9 mouse cellular contexts compared by ENCODE assay signal in genomic region chr6:77075396-77076376, GRCm38 (mm10).
A peak's percentile ranks its signal among the peaks of the same experiment; 100 is the strongest.
DNase-seq lines count a peak whose midpoint lies in the region; ATAC-seq and TF ChIP-seq lines count a peak whose summit lies in the region.
"Had no signal": no experiment of that assay in that cellular context is flagged by ENCODE, and none has a peak within 500 bp of the region (broad histone marks: within the 10 kb centered on the region; RNA-seq: fewer than 3 reads in every experiment).

No protein-coding gene starts in this region.

- no peak overlapping the region for H3K9ac ChIP-seq in liver, adult 2 months (ENCODE audit: low read depth, low read length)

- H3K36me3 ChIP-seq in liver, adult 2 months (ENCODE audit: control insufficient read depth, insufficient read depth, low read length): no peaks in the 10 kb centered on the region
- no peaks in the 10 kb centered on the region for H3K36me3 ChIP-seq in midbrain, embryonic 10.5 days

- peak overlapping the region; percentile 53; the same call in 1 of the 2 replicates for H3K27ac ChIP-seq in liver, adult 2 months (replicated peaks; ENCODE audit: insufficient read depth, low read depth, low read length)
- peak overlapping the region; percentile 76 for H3K27ac ChIP-seq in layer of hippocampus, adult 2 months
- no peak overlapping the region for H3K27ac ChIP-seq in midbrain, embryonic 10.5 days (replicated peaks)

- H3K27me3 ChIP-seq in liver, adult 2 months (ENCODE audit: control insufficient read depth, insufficient read depth, low read length): no peaks in the 10 kb centered on the region
- no peaks in the 10 kb centered on the region for H3K27me3 ChIP-seq in midbrain, embryonic 10.5 days (ENCODE audit: low read depth, poor library complexity, severe bottlenecking)
- H3K27me3 ChIP-seq: megakaryocyte, embryonic 14.5 days had no signal

- no peaks in the 10 kb centered on the region for H3K9me3 ChIP-seq in midbrain, embryonic 10.5 days (replicated peaks)

- 29% methylated on average over 14 of the region's 14 CpGs for WGBS in liver, adult 2 months
- WGBS in midbrain, embryonic 10.5 days: 53% methylated on average over 14 of the region's 14 CpGs

- TF ChIP-seq CTCF in liver, adult 2 months (IDR thresholded peaks at IDR 0.05; ENCODE audit: low read depth, low read length): no peak
- no peak for TF ChIP-seq CTCF in layer of hippocampus, adult 2 months (conservative IDR thresholded peaks at IDR 0.05)

- intact Hi-C loops in gastrocnemius, postnatal 36 days (cut with DNase I): no loop called here

- DNase-seq in liver, adult 2 months (ENCODE audit: extremely low read depth, low read depth, low spot score): peak; percentile 98
- no peak for DNase-seq in liver
- DNase-seq in embryo, embryonic 10 days (ENCODE audit: low spot score): peak; percentile 80
- peak; percentile 4 to 11 for DNase-seq in gastrocnemius, postnatal 36 days
- DNase-seq in layer of hippocampus, adult 2 months (ENCODE audit: low spot score in 2 of 2): peak; percentile 80 to 85
- DNase-seq in midbrain, embryonic 10.5 days (ENCODE audit: low spot score): peak; percentile 38
- DNase-seq in right cerebral cortex, postnatal 25 days: peak; percentile 31

- no peak for TF ChIP-seq POLR2A in liver, adult 2 months (IDR thresholded peaks at IDR 0.05; ENCODE audit: extremely low read depth, insufficient read depth, low read length)

- no peaks in the 10 kb centered on the region for H3K4me1 ChIP-seq in liver, adult 2 months (ENCODE audit: control insufficient read depth, insufficient read depth, low read length)
- peaks cover 11% of the 10 kb centered on the region for H3K4me1 ChIP-seq in midbrain, embryonic 10.5 days
- H3K4me1 ChIP-seq: megakaryocyte, embryonic 14.5 days had no signal

- ATAC-seq in megakaryocyte-erythroid progenitor cell, adult 5-6 weeks (replicated peaks; ENCODE audit: low FRiP score, low TSS enrichment, poor library complexity, severe bottlenecking): no peak

- no peaks in the 10 kb centered on the region for H3K79me2 ChIP-seq in liver, adult 2 months (ENCODE audit: control insufficient read depth, insufficient read depth, low read length)

- H3K4me3 ChIP-seq in liver, adult 2 months (ENCODE audit: insufficient read depth, low read depth, low read length): no peak overlapping the region
- H3K4me3 ChIP-seq in layer of hippocampus, adult 2 months: no peak overlapping the region
- no peak overlapping the region for H3K4me3 ChIP-seq in midbrain, embryonic 10.5 days
- H3K4me3 ChIP-seq: megakaryocyte, embryonic 14.5 days had no signal
